Mouse (Mus musculus): ENCODE measurements around the gene Gm17174.
"Not testable (repeated sequence)": the region's sequence is repeated elsewhere in the genome, so short reads cannot be mapped to it uniquely, and the experiment has no call there.

Gene Gm17174

DNA sequence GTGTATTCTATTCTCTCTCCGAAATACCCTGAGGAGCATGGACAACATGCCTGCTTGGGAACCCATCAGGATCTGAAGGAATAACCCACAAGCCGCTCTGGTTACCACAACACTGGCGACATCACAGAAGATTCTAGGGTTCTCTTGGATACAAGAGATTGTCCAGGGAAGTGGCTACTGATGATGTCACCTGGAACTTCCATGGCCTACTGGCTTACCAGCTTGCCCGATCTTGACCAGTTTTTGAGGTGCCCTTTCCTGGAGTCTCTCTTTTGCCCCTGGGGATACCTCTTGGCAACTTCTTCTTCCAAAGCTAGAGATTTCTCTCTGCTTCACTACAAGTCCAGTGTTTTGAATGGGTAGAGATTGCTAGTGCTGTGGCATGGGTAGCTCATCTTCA is at the start of gene Gm17174:
Gm17174 (minus strand) TSS at position 101 of the 400 bp plus-strand sequence.
- not testable (repeated sequence) for DNase-seq (ENCODE audit: low spot score in 2 of 2)

DNA sequence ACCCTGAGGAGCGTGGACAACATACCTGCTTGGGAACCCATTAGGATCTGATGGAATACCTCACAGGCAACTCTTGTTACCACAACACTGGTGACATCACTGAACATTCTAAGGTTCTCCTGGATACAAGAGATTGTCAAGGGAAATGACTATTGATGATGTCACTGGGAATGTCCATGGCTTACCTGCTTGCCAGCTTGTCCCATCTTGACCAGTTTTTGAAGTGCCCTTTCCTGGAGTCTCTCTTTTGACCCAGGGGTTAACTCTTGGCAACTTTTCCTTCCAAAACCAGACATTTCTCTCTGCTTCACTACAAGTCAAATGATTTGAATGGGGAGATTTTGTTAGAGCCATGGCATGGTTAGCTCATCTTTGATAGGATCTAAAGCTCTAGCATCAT is 43.6 kb upstream of the Gm17174 start, which contains the start of gene Gm4181:
Gm4181 (minus strand) TSS at position 101 of the 400 bp plus-strand sequence.
- DNase-seq (ENCODE audit: low spot score in 2 of 2), result not testable (repeated sequence)

DNA sequence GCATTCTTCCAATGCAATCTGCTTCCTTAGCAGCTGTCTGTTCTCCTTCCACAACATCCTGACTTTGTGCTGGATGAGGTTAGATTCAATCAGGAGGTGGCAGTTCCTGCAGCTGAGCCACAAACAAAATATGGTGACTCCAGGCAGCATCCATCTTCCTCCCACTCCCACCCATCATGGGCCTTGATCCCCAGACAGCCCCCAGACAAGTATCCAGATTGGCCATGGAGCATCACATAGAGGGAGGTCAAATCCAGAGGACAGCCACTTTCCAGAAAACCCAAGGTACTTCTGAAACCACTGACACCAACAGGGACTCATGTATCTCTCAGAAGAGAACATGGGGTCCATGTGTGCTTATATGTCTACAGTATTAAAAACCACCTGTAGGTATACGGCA is 40.5 kb upstream of the Gm17174 start:
- DNase-seq (ENCODE audit: low spot score in 2 of 2), result peak; percentile 1 to 9

DNA sequence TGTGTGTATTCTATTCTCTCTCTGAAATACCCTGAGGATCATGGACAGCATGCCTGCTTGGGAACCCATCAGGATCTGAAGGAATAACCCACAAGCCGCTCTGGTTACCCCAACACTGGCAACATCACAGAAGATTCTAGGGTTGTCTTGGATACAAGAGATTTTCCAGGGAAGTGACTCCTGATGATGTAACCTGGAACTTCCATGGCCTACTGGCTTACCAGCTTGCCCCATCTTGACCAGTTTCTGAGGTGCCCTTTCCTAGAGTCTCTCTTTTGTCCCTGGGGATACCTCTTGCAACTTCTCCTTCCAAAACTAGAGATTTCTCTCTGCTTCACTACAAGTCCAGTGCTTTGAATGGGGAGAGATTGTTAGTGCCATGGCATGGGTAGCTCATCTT is 19.3 kb upstream of the Gm17174 start, which contains the start of gene Gm17078:
Gm17078 (minus strand) TSS at position 101 of the 400 bp plus-strand sequence.
- no peak for DNase-seq (ENCODE audit: low spot score in 2 of 2)

DNA sequence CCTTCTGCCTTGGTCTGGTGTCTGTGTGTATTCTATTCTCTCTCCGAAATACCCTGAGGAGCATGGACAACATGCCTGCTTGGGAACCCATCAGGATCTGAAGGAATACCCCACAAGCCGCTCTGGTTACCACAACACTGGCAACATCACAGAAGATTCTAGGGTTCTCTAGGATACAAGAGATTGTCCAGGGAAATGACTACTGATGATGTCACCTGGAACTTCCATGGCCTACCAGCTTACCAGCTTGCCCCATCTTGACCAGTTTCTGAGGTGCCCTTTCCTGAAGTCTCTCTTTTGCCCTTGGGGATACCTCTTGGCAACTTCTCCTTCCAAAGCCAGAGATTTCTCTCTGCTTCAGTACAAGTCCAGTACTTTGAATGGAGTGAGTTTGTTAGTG is 18.0 kb downstream of the Gm17174 start, which contains the start of gene Gm17175:
Gm17175 (minus strand) TSS at position 101 of the 400 bp plus-strand sequence.
- not testable (repeated sequence) for DNase-seq (ENCODE audit: low spot score in 2 of 2)

DNA sequence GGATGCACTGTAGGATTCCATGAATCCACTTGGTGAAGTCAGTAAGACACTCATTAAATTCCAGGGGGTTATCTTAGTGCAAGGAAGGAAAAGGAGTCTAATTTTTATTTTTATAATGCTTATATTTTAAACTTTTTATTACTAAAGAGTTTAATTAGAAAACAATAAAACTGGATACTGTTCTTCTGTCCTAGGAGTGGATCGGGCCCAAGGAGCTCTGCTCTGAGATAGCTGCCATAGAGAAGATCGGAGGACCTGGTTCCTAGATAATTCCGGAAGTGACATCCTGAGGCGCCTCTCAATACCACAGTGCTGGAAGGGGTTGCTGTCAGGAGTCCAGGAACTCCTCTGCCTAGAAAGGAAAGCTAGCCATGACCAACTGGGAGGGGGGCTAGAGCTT is 39.4 kb downstream of the Gm17174 start, which contains the start of gene Gm5622:
Gm5622 (plus strand) TSS at position 301 of the 400 bp plus-strand sequence.
- no peak for DNase-seq (ENCODE audit: low spot score in 2 of 2)

All from right cerebral cortex, postnatal 36 days (tissue).